Mouse (Mus musculus): Measurements from ENCODE around the gene Sigmar1. TPM values are rescaled to one million over a fixed set of nuclear protein-coding genes. Genes with fewer than 3 reads are reported as not detected.
"Not testable (repeated sequence)": the region's sequence is repeated elsewhere in the genome, so short reads cannot be mapped to it uniquely, and the experiment has no call there.

The Sigmar1 gene
- polyA plus RNA-seq, 1 experiment from 2014 or later = 61.1 TPM

- H3K27ac ChIP-seq = no peak overlapping the region
- H3K9me3 ChIP-seq = no peaks in the 10 kb centered on the region
- no peak for ATAC-seq (ENCODE audit: insufficient number of reproducible peaks, insufficient read depth, low FRiP score, low TSS enrichment, low read depth)
- peaks cover 40% of the 10 kb centered on the region for H3K4me1 ChIP-seq (replicated peaks)
- WGBS = 46% methylated on average over 8 of the region's 8 CpGs
- H3K4me2 ChIP-seq = no peak overlapping the region
- H3K4me3 ChIP-seq (replicated peaks) = no peak overlapping the region
- H3K36me3 ChIP-seq = peaks cover 17% of the 10 kb centered on the region; the same call in 1 of the 2 replicates
- H3K9ac ChIP-seq (replicated peaks) = no peak overlapping the region
- peaks cover 46% of the 10 kb centered on the region for H3K27me3 ChIP-seq
Observed at GRCm38 (mm10) chr4:41708192-41708745, 47.7 kb downstream of the Sigmar1 start.

- ATAC-seq (ENCODE audit: insufficient number of reproducible peaks, insufficient read depth, low FRiP score, low TSS enrichment, low read depth) = peak; percentile 29; the same call in 1 of the 2 replicates
- Histone ChIP-seq H3K9ac (replicated peaks) (no peak overlapping the region), H3K27ac (no peak overlapping the region), H3K27me3 (peaks cover 51% of the 10 kb centered on the region), H3K4me1 (replicated peaks) (peaks cover 32% of the 10 kb centered on the region), H3K36me3 (peaks cover 14% of the 10 kb centered on the region; the same call in 1 of the 2 replicates), H3K4me3 (replicated peaks) (no peak overlapping the region), H3K9me3 (no peaks in the 10 kb centered on the region), H3K4me2 (peak overlapping the region; percentile 27; the same call in 1 of the 2 replicates)
- WGBS = 2% methylated on average over 13 of the region's 13 CpGs
Observed at GRCm38 (mm10) chr4:41707011-41707535, 48.9 kb downstream of the Sigmar1 start.

- 73% methylated on average over 19 of the region's 19 CpGs for WGBS
- Histone ChIP-seq H3K4me3 (replicated peaks) (no peak overlapping the region), H3K9ac (replicated peaks) (no peak overlapping the region), H3K27ac (no peak overlapping the region), H3K4me2 (no peak overlapping the region), H3K9me3 (no peaks in the 10 kb centered on the region), H3K4me1 (replicated peaks) (peaks cover 23% of the 10 kb centered on the region), H3K36me3 (peaks cover 7% of the 10 kb centered on the region; the same call in 1 of the 2 replicates), H3K27me3 (peaks cover 51% of the 10 kb centered on the region)
- no peak for ATAC-seq (ENCODE audit: insufficient number of reproducible peaks, insufficient read depth, low FRiP score, low TSS enrichment, low read depth)
Observed at GRCm38 (mm10) chr4:41705922-41706754, 49.8 kb downstream of the Sigmar1 start.

- H3K9me3 ChIP-seq = no peaks in the 10 kb centered on the region
- 6% methylated on average over 5 of the region's 5 CpGs for WGBS
- H3K4me2 ChIP-seq = no peak overlapping the region
- no peak overlapping the region for H3K4me3 ChIP-seq (replicated peaks)
- no peak overlapping the region for H3K27ac ChIP-seq
- ATAC-seq (ENCODE audit: insufficient number of reproducible peaks, insufficient read depth, low FRiP score, low TSS enrichment, low read depth) = no peak
- H3K9ac ChIP-seq (replicated peaks) = no peak overlapping the region
- peaks cover 51% of the 10 kb centered on the region for H3K27me3 ChIP-seq
- H3K36me3 ChIP-seq = no peaks in the 10 kb centered on the region
- peaks cover 22% of the 10 kb centered on the region for H3K4me1 ChIP-seq (replicated peaks)
Observed at GRCm38 (mm10) chr4:41704651-41705050, 51.3 kb downstream of the Sigmar1 start.

- not testable (repeated sequence) for H3K4me2 ChIP-seq; H3K9me3 ChIP-seq; ATAC-seq (ENCODE audit: insufficient number of reproducible peaks, insufficient read depth, low FRiP score, low TSS enrichment, low read depth); H3K4me3 ChIP-seq (replicated peaks); H3K36me3 ChIP-seq; H3K9ac ChIP-seq (replicated peaks); H3K27ac ChIP-seq
- H3K4me1 ChIP-seq (replicated peaks) = peaks cover 22% of the 10 kb centered on the region
- WGBS = 60% methylated on average over 2 of the region's 2 CpGs
- H3K27me3 ChIP-seq = peaks cover 54% of the 10 kb centered on the region
Observed at GRCm38 (mm10) chr4:41702226-41702625, 53.7 kb downstream of the Sigmar1 start.

GRCm38 (mm10) chr4:41700224-41700623 is 55.7 kb downstream of the Sigmar1 start:
- not testable (repeated sequence) for H3K9ac ChIP-seq (replicated peaks); H3K4me3 ChIP-seq (replicated peaks); H3K27ac ChIP-seq; H3K36me3 ChIP-seq; H3K9me3 ChIP-seq; ATAC-seq (ENCODE audit: insufficient number of reproducible peaks, insufficient read depth, low FRiP score, low TSS enrichment, low read depth); H3K4me2 ChIP-seq
- Histone ChIP-seq H3K27me3 (peaks cover 39% of the 10 kb centered on the region), H3K4me1 (replicated peaks) (peaks cover 13% of the 10 kb centered on the region)
- WGBS = 70% methylated on average over 6 of the region's 8 CpGs

GRCm38 (mm10) chr4:41699783-41700182 is 56.2 kb downstream of the Sigmar1 start, which contains the start of gene Il11ra1:
Gene Il11ra1, plus strand, starts transcription at chr4:41699989.
- H3K4me3 ChIP-seq (replicated peaks); H3K9ac ChIP-seq (replicated peaks); H3K36me3 ChIP-seq; ATAC-seq (ENCODE audit: insufficient number of reproducible peaks, insufficient read depth, low FRiP score, low TSS enrichment, low read depth); H3K27ac ChIP-seq; H3K9me3 ChIP-seq: not testable (repeated sequence)
- peak within 1 kb of the TSS; percentile 42; the same call in 1 of the 2 replicates for H3K4me2 ChIP-seq
- 75% methylated on average over 10 of the region's 10 CpGs for WGBS
- H3K27me3 ChIP-seq = peaks cover 34% of the 10 kb centered on the region
- peaks cover 11% of the 10 kb centered on the region for H3K4me1 ChIP-seq (replicated peaks)

- H3K4me3 ChIP-seq (replicated peaks) = not testable (repeated sequence)
- WGBS = 3% methylated on average over 21 of the region's 32 CpGs
Observed at GRCm38 (mm10) chr4:41698421-41699016, 57.4 kb downstream of the Sigmar1 start.

GRCm38 (mm10) chr4:41696930-41697841 is 58.8 kb downstream of the Sigmar1 start, which contains the start of gene Cntfr:
Gene Cntfr, minus strand, starts transcription at chr4:41697089.
- 5% methylated on average over 30 of the region's 40 CpGs for WGBS
- H3K4me1 ChIP-seq (replicated peaks); H3K27ac ChIP-seq; H3K9ac ChIP-seq (replicated peaks); ATAC-seq (ENCODE audit: insufficient number of reproducible peaks, insufficient read depth, low FRiP score, low TSS enrichment, low read depth); H3K9me3 ChIP-seq; H3K4me3 ChIP-seq (replicated peaks); H3K36me3 ChIP-seq: not testable (repeated sequence)
- Histone ChIP-seq H3K27me3 (peaks cover 26% of the 10 kb centered on the region), H3K4me2 (peak within 1 kb of the TSS; percentile 41; the same call in 1 of the 2 replicates)

More at GRCm38 (mm10) chr4:41698421-41699016, 57.4 kb downstream of the Sigmar1 start:
- not testable (repeated sequence) for H3K9ac ChIP-seq (replicated peaks); H3K27ac ChIP-seq; H3K36me3 ChIP-seq; H3K9me3 ChIP-seq; ATAC-seq (ENCODE audit: insufficient number of reproducible peaks, insufficient read depth, low FRiP score, low TSS enrichment, low read depth); H3K4me1 ChIP-seq (replicated peaks)
- Histone ChIP-seq H3K27me3 (peaks cover 25% of the 10 kb centered on the region), H3K4me2 (peak overlapping the region; percentile 42)

GRCm38 (mm10) chr4:41696452-41696851 is 59.5 kb downstream of the Sigmar1 start:
- not testable (repeated sequence) for H3K9me3 ChIP-seq; H3K4me1 ChIP-seq (replicated peaks); H3K4me3 ChIP-seq (replicated peaks); H3K9ac ChIP-seq (replicated peaks); ATAC-seq (ENCODE audit: insufficient number of reproducible peaks, insufficient read depth, low FRiP score, low TSS enrichment, low read depth); H3K4me2 ChIP-seq; H3K36me3 ChIP-seq; H3K27ac ChIP-seq
- peaks cover 26% of the 10 kb centered on the region for H3K27me3 ChIP-seq
- WGBS = 3% methylated on average over 12 of the region's 15 CpGs

Data from limb, embryonic 12.5 days (tissue).